Mouse (Mus musculus) embryonic facial prominence, embryonic 13.5 days (tissue): ENCODE data around the gene Cox14. TPM values are rescaled to one million over a fixed set of nuclear protein-coding genes. Genes with fewer than 3 reads are reported as not detected.
"Not testable (repeated sequence)": the region's sequence is repeated elsewhere in the genome, so short reads cannot be mapped to it uniquely, and the experiment has no call there.

ENCODE experiments used
- ATAC-seq: fragments of 200-750 bp; cut with Nextera tagmentation; 2 replicates; pipeline ENCODE4 v1.8.0; 2017; ENCODE audit warnings: low read depth; ENCODE audit not compliant: insufficient number of reproducible peaks, insufficient read depth, low FRiP score, low TSS enrichment
- H3K27ac ChIP-seq: fragments of 300-500 bp; sonication (generic); 2 replicates; pipeline ENCODE4 v1.5.1; 2015; ENCODE audit warnings: moderate library complexity, mild to moderate bottlenecking, inconsistent platforms
- H3K27me3 ChIP-seq: fragments of 300-500 bp; sonication (generic); 2 replicates; pipeline ENCODE4 v1.6.1; 2015; ENCODE audit warnings: mild to moderate bottlenecking, inconsistent platforms
- H3K36me3 ChIP-seq: fragments of 300-500 bp; sonication (generic); 2 replicates; pipeline ENCODE4 v1.6.1; 2015; ENCODE audit warnings: mild to moderate bottlenecking, inconsistent platforms
- H3K4me1 ChIP-seq: fragments of 300-500 bp; sonication (generic); 2 replicates; pipeline ENCODE4 v1.6.1; 2015; ENCODE audit warnings: inconsistent platforms
- H3K4me2 ChIP-seq: fragments of 300-500 bp; sonication (generic); 2 replicates; pipeline ENCODE4 v1.6.1; 2015; ENCODE audit warnings: moderate library complexity, mild to moderate bottlenecking, inconsistent platforms
- H3K4me3 ChIP-seq: fragments of 300-500 bp; sonication (generic); 2 replicates; pipeline ENCODE4 v1.5.1; 2015; ENCODE audit warnings: mild to moderate bottlenecking, inconsistent platforms
- H3K9ac ChIP-seq: fragments of 300-500 bp; sonication (generic); 2 replicates; pipeline ENCODE4 v1.6.1; 2015; ENCODE audit warnings: mild to moderate bottlenecking, inconsistent platforms
- H3K9me3 ChIP-seq: fragments of 300-500 bp; sonication (generic); 2 replicates; pipeline ENCODE4 v1.6.1; 2016; ENCODE audit warnings: inconsistent platforms
- WGBS: fragments of 180-500 bp; shearing (Covaris S2); methylation state at CpG from one replicate; pipeline ENCODE4 v1.1.7; 2015; ENCODE audit warnings: mixed read lengths; 5-methylcytosine and 5-hydroxymethylcytosine counted together
- polyA plus RNA-seq: library from polyadenylated mRNA; unstranded; fragments of >200 nt; fragmentation: Nextera tagmentation; extraction: Ambion mirVana; gene quantifications from 2 replicates; pipeline ENCODE4 v1.2.1, GENCODE M21; 2015

Cox14 gene
- polyA plus RNA-seq, 1 experiment from 2014 or later: 144 TPM

DNA sequence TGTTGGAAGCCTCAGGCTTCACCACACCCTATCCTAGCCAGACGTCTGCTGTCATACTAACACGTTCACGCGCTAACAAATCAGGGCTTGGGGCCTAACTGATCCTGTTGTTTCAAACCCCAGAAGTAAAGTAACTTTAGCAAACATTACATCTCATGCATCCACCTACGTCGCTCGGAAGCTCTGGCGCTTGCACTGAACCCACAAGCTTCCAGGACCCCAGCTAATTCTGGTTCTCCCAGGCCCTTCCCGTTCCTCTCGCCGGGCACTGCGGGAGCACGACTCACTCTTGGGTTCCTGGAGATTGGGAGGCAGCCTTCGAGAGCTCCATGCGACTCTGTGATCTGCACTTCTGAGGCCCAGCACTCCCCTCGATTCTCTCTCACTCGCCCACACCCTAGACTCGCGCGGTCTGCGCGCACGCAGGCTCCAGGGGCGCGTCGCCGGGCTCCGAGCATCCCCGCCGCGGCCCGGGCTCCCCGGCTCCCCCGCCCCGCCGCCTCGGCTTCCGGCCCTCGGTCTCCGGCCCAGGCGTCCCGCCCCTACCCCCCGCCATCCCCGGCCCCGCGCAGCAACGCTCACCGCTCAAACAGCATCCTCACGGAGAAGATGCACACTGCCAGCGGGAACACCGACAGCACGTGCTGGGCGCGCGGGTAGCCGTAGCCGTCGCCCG lies 46.3 kb downstream of the Cox14 start:
- WGBS: under 1% methylated on average over 57 of the region's 59 CpGs

DNA sequence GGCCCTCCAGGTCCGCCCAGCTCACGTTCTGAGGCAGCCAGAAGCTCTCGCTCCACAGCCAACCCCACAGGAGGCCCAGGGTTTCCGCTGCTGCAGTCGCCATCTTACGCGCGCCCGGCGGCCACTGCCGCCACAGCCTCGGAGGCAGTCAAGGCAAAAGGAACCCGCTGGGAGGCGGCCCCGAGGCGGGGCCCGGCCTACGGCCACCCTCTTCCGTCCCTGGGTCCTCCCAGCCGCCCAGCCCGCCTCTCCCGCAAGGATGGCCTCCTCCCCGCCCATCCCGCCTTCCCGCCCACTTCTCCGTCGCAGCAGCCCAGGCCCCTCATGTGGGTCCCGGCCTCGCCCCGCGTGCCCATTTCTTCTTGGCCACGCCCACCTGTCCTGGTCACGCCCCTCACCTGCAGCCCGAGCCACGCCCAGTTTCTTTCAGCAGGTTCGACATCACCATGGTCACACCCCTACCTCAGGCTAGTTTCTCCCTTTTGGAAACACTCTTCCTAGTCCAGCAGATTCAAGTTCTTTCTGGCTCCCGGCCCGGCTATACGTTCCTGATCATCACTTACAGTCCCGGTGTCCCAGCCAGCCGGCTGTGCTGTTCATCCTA lies 47.0 kb downstream of the Cox14 start:
- peak overlapping the region; percentile 83 for H3K4me2 ChIP-seq
- peaks cover under 1% of the 10 kb centered on the region; the same call in 1 of the 2 replicates for H3K36me3 ChIP-seq
- peak overlapping the region; percentile 90 for H3K9ac ChIP-seq
- WGBS: 0% methylated on average over 35 of the region's 41 CpGs
- peaks cover 16% of the 10 kb centered on the region for H3K4me1 ChIP-seq
- no peaks in the 10 kb centered on the region for H3K27me3 ChIP-seq
- peak overlapping the region; percentile 96 for H3K27ac ChIP-seq
- peak overlapping the region; percentile 78 for H3K4me3 ChIP-seq
- no peaks in the 10 kb centered on the region for H3K9me3 ChIP-seq
- ATAC-seq: peak; percentile 96

More for the DNA sequence above, 46.3 kb downstream of the Cox14 start:
- H3K4me2 ChIP-seq: peak overlapping the region; percentile 83
- H3K36me3 ChIP-seq: 0 out of 2 replicates have a peak, but pooled peaks cover 2% of the 10 kb centered on the region
- H3K27ac ChIP-seq: peak overlapping the region; percentile 96
- no peaks in the 10 kb centered on the region for H3K9me3 ChIP-seq
- no peaks in the 10 kb centered on the region for H3K27me3 ChIP-seq
- peak overlapping the region; percentile 90 for H3K9ac ChIP-seq
- peak overlapping the region; percentile 78 for H3K4me3 ChIP-seq
- peaks cover 16% of the 10 kb centered on the region for H3K4me1 ChIP-seq
- ATAC-seq: peak; percentile 70

DNA sequence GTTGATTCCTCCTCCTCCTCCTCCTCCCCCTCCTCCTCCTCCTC lies 47.3 kb downstream of the Cox14 start, which contains the start of gene Cers5:
TSS of gene Cers5 (minus strand) at position 5 of the 44 bp plus-strand sequence.
- not testable (repeated sequence) for H3K9me3 ChIP-seq, H3K36me3 ChIP-seq, H3K27me3 ChIP-seq, ATAC-seq
- Histone ChIP-seq H3K4me1 (peaks cover 15% of the 10 kb centered on the region), H3K27ac (peak within 1 kb of the TSS; percentile 96), H3K4me2 (peak within 1 kb of the TSS; percentile 83), H3K4me3 (peak within 1 kb of the TSS; percentile 78), H3K9ac (peak within 1 kb of the TSS; percentile 90)

DNA sequence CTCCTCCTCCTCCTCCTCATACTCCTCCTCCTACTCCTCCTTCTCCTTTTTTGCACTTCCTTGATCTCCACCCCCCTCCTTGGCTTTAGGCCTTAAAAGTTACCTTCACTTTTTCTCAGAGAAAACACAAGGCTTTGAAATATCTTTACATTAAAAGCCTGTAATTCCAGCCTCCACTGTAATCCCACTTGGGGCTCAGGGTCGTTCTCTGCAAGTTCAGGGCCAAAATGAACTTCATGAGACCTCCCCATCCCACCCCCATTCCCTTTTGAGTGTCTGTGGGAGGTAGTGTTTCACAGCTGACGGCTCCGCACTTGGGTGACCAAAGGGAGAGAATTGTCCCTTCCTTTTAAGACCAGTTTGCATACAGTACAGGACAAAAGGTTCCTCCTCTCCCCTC lies 47.5 kb downstream of the Cox14 start:
- peaks cover 6% of the 10 kb centered on the region for H3K36me3 ChIP-seq
- H3K27me3 ChIP-seq: no peaks in the 10 kb centered on the region
- H3K4me1 ChIP-seq: peaks cover 12% of the 10 kb centered on the region
- no peak overlapping the region for H3K9ac ChIP-seq
- H3K9me3 ChIP-seq: no peaks in the 10 kb centered on the region
- no peak for ATAC-seq
- 35% methylated on average over 3 of the region's 3 CpGs for WGBS
- H3K4me2 ChIP-seq: 0 out of 2 replicates have a peak overlapping the region, but pooled peaks have one; percentile 83
- H3K27ac ChIP-seq: peak overlapping the region; percentile 39; the same call in 1 of the 2 replicates
- H3K4me3 ChIP-seq: no peak overlapping the region; the same call in 1 of the 2 replicates

Other genes starting within 250 kb of the Cox14 start
- gene Faim2, start 197.5 kb upstream of the Cox14 start, polyA plus RNA-seq: 0.14 and 0.50 TPM in 2 replicates
- not detected in 2 replicates for gene Aqp2, start 146.6 kb upstream of the Cox14 start, polyA plus RNA-seq
- 0.24 and 1.2 TPM in 2 replicates for gene Aqp5, start 134.8 kb upstream of the Cox14 start, polyA plus RNA-seq
- gene Aqp6, start 124.2 kb upstream of the Cox14 start, polyA plus RNA-seq: not detected in 2 replicates
- 131 and 132 TPM in 2 replicates for gene Racgap1, start 74.0 kb upstream of the Cox14 start, polyA plus RNA-seq
- 3.3 and 4.2 TPM in 2 replicates for gene Asic1, start 55.2 kb upstream of the Cox14 start, polyA plus RNA-seq
- 55.0 and 73.1 TPM in 2 replicates for gene Smarcd1, start 23.5 kb upstream of the Cox14 start, polyA plus RNA-seq
- not detected in 2 replicates for gene Gm17349, start 20.1 kb upstream of the Cox14 start, polyA plus RNA-seq
- gene Gpd1, start 8.1 kb upstream of the Cox14 start, polyA plus RNA-seq: 0.37 and 1.0 TPM in 2 replicates
- gene Cers5, start 47.3 kb downstream of the Cox14 start, polyA plus RNA-seq: 70.8 and 71.5 TPM in 2 replicates
- 98.4 and 105 TPM in 2 replicates for gene Lima1, start 149.8 kb downstream of the Cox14 start, polyA plus RNA-seq
- 0.13 TPM in 1 of 2 replicates, not detected in the other for gene Fam186a, start 241.4 kb downstream of the Cox14 start, polyA plus RNA-seq
- gene Larp4, start 244.4 kb downstream of the Cox14 start, polyA plus RNA-seq: 29.4 and 31.6 TPM in 2 replicates